Mouse (Mus musculus) layer of hippocampus, adult 2 months (tissue): Measurements from ENCODE around the gene Cacnb4. TPM values are rescaled to one million over a fixed set of nuclear protein-coding genes. Genes with fewer than 3 reads are reported as not detected.
A peak's percentile ranks its signal among the peaks of the same experiment; 100 is the strongest.

Source experiments
- DNase-seq, 2 experiments: peaks; one replicate each; pipeline ENCODE4 v3.0.0; 2022; ENCODE audit warnings: low spot score in 2 of 2
- H3K27ac ChIP-seq: fragments of 200-600 bp; 2 replicates; pipeline ENCODE4 v1.8.1; 2022
- H3K4me3 ChIP-seq: fragments of 200-600 bp; 2 replicates; pipeline ENCODE4 v1.8.1; 2022; ENCODE audit warnings: mild to moderate bottlenecking
- CTCF ChIP-seq: fragments of 200-600 bp; conservative IDR thresholded peaks from 2 replicates; pipeline ENCODE4 v1.8.1; 2022; ENCODE audit warnings: antibody characterized with exemption, mild to moderate bottlenecking, moderate library complexity
- total RNA-seq, 2 experiments: library from RNA; stranded (reverse); gene quantifications; 2 replicates each; pipeline ENCODE4 v1.2.3; 2021

Gene Cacnb4
- total RNA-seq, 2 experiments from 2014 or later, result 69.7 to 81.2 TPM

DNA sequence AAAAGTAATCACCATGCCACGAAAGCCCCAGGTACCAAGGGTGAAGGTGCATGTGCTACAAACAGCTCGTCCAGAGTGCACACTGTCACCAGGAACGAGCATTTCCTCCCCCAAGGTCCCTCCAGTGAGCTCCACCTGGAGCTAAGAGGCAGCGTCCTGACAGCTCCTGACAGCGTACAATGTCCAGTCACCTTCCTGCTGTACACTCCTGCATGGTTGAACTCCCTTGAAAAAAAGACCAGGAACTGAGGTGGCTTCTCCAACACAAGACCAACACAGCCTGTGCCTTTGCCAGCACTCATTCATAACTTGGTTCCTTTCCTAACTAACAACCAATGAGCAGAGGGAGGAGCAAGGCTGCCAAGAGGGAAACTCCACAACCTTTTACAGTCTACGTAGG is 255.4 kb downstream of the Cacnb4 start:
- TF ChIP-seq CTCF, result no peak
- Histone ChIP-seq H3K27ac (no peak overlapping the region), H3K4me3 (no peak overlapping the region)
- DNase-seq, result no peak

DNA sequence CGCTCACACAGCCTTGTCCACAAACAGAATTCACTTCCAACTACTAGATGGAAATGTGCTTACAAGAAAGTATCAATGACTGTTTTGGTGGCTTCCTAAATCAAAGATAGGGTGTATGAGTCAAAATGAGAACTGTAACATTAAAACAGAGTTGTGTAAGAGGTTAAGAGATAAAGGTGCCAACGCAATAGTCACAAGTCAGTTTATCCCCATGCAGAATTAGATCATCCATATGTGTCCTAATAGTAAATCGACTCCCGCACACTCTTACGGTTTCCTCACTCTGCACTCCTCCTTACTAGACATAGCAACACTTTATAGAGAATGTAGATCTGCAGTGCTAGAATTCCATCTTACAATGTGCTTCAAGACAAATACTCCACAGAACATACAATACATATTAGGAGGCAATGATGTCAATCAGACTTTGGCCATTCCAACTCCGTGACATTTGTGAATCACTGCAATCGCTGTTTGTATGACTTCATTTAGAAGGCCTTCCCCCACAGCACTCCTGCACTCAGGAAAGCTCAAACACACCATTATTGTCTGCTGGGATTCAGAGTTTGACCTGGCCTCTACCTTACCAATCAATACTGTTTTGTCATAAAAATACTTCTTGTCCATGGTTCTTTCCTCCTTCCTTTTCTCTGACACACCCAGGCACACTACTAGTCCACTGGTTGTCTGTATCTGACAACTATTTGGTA is 256.5 kb downstream of the Cacnb4 start:
- DNase-seq, result no peak
- no peak for TF ChIP-seq CTCF
- Histone ChIP-seq H3K27ac (no peak overlapping the region), H3K4me3 (no peak overlapping the region)

DNA sequence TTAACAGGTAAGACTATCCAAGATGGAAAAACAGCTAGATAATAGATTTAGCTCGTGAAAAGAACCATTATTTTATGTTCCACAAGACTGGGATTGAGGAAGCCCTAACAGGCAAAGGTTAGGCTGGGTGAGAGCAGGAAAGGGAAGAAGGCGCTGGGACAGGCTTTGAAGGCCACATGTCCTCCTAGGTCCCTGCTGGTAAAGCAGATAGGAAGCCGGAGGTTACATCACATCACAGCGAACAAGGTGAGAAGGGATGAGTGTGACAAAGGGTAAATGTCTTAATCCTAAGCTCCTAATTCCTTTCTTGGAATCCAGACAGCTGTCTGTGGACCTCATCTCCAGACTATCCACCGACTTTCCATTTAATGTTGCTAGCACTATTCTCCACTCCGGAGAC is 257.3 kb downstream of the Cacnb4 start:
- no peak overlapping the region for H3K27ac ChIP-seq
- no peak overlapping the region for H3K4me3 ChIP-seq
- TF ChIP-seq CTCF, result no peak
- no peak for DNase-seq

DNA sequence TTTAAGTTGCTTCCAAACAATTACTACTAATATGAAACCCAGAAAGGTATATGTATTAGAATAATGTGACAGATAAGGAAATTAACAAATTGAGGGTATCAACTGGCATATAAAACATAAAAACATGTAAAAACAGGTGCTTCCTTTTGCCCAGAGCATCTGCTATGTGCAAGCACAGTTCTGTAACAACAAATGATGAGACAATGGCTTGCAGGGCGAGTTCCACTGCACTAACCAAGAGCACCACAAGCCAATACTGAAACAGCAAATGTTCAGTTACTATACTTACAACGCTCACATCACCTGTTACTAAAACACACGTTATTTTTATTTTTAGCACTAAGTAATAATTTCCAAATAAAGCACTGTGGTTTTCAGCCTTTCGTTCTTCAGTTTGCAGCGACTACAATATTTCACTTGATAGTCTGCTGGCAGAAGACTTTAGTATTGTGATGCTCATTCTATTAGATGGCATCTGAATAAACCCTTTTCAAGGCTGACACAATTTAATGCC is 264.1 kb downstream of the Cacnb4 start:
- no peak overlapping the region for H3K27ac ChIP-seq
- TF ChIP-seq CTCF, result no peak
- DNase-seq, result no peak
- no peak overlapping the region for H3K4me3 ChIP-seq

DNA sequence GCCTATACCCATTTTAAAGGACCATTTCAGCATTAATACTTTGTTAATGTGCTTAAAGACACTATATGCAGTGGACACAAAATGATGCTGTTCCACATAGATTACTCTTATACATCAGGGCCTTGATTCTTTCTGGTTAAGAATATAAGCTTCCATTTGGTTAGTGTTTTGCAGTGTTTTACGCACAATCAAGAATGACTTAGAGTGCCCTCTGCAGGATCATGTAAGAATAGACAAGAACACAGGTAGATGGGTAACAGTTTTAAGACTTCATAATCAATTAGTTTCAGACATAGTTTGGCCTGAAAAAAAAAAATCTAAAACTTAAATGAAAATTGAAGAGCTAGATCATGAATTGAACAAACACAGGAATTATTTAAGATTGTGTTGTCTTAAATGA is 270.2 kb downstream of the Cacnb4 start:
- peak; percentile 82 for TF ChIP-seq CTCF
- H3K27ac ChIP-seq, result no peak overlapping the region
- no peak for DNase-seq
- H3K4me3 ChIP-seq, result no peak overlapping the region

DNA sequence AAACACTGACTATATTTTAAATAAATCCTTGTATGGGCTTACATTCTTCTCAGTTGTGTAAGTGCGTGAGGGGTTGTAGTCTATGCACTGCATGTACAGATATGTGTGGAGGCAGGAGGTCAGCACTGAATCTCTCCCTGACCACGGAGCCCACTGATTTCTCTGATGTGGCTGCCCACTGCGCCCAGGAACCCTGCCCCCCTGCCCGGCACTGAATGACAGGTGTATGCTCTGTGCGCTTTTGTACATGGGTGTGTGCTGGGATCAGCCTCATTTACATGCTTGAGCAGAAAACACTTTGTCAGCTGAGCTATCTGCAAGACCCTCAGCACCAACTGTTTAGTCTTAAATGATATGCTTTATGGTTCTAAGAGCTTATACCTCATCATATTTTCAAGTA is 271.4 kb downstream of the Cacnb4 start:
- H3K27ac ChIP-seq, result no peak overlapping the region
- no peak for DNase-seq
- H3K4me3 ChIP-seq, result no peak overlapping the region
- no peak for TF ChIP-seq CTCF

DNA sequence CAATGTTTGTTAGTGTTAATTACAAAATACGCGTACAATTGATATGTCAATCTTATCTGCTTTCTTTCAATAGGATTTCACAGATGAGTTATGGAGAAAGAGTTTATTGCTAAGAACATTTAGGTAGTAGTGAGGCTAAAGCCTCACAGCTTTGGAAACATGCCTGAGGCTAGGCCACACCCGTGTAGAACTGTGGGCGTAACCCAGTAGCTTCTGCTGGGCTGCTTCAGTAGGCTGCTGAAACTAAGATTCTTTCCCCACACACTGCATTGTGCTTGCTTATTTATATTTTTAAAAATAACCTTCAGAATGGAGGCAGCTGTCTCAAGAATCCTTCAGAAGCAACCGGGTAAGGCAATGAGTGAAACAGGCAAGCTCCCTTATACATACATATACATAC is 282.1 kb downstream of the Cacnb4 start:
- no peak overlapping the region for H3K4me3 ChIP-seq
- H3K27ac ChIP-seq, result no peak overlapping the region
- no peak for TF ChIP-seq CTCF
- no peak for DNase-seq

DNA sequence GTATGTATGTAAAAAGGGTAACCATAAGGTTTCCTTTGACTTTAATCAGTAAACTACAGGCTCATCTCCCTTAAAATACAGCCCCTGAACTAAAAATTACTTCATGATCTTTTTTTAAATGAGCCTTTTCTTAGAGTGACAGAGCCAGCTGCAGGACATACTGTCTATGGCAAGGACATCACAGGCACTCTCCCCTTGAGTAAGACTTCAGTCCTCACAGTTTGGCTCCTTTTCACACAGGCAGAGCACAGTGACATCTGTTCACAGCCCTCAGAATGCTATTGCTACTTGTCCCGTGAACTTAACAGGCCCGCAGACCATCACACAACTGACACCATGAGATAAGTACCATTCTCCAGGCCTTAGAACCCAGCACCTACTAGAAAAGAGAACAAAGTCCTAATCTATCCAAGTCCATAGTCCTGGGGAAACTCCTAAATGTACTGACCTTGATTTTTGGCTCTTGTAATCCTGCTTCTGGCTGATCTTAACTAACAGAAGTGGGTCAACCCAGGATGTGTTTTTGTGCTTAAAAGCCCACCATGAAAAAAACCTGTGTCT is 286.1 kb downstream of the Cacnb4 start:
- Histone ChIP-seq H3K4me3 (no peak overlapping the region), H3K27ac (no peak overlapping the region)
- DNase-seq, result no peak
- no peak for TF ChIP-seq CTCF

DNA sequence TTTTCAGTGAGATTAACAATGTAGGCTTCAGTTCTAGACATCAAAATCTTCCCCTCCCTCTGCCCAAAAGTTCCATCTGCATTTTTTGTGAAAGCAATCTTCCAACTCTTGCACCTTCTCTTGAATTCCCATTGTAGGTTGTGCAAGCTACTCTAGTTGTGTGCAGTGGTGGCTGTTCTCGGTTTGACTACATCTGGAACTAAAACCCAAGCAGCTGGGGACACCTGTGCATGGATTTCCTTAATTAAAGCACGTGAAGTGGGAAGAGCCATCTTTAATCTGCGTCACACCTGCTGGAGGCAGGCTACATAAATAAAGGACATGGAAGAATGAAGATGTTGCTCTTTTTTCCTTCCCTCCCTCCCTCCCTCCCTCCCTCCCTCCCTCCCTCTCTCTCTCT is 286.7 kb downstream of the Cacnb4 start:
- Histone ChIP-seq H3K27ac (no peak overlapping the region), H3K4me3 (no peak overlapping the region)
- no peak for DNase-seq
- no peak for TF ChIP-seq CTCF

DNA sequence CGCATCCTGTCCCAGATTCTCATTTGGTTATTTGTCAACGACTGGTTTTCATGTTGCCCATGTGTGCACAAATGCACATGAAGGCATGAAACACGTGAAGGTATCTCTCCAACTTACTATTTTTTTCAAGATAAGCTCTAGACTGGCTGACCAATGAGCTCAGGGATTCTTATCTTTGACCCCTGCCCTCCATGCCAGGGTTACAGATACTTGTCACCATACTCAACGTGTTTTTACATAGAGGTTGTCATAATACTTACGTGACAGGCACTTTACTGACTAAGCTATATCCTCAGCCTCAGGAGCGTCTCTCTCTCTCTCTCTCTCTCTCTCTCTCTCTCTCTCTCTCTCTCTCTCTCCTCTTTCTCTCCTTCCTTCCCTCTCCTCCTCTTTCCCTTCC is 290.2 kb downstream of the Cacnb4 start:
- no peak for TF ChIP-seq CTCF
- Histone ChIP-seq H3K27ac (no peak overlapping the region), H3K4me3 (no peak overlapping the region)

DNA sequence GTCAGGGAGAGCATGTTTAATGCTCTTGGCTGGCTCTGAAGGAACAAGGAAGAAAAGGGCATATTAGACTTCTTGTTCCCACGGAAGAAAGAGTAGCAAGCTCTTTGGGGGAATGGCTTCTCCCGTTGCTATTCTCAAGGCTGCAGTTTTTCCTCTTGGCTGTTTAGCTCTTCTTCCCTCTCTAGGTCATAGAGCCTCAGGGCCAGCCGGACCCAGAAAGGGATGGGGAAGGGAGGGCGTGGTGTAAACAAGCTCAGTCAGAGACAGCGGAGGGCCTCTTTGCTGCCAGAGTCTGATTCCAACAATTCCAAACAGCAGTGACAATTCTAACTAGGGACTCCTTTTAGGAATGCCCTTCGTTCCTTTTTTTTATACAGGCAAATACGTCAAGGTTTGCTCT is 290.6 kb downstream of the Cacnb4 start:
- Histone ChIP-seq H3K27ac (no peak overlapping the region), H3K4me3 (no peak overlapping the region)
- DNase-seq, result no peak
- no peak for TF ChIP-seq CTCF

More for the DNA sequence above, 290.2 kb downstream of the Cacnb4 start:
- no peak for DNase-seq

DNA sequence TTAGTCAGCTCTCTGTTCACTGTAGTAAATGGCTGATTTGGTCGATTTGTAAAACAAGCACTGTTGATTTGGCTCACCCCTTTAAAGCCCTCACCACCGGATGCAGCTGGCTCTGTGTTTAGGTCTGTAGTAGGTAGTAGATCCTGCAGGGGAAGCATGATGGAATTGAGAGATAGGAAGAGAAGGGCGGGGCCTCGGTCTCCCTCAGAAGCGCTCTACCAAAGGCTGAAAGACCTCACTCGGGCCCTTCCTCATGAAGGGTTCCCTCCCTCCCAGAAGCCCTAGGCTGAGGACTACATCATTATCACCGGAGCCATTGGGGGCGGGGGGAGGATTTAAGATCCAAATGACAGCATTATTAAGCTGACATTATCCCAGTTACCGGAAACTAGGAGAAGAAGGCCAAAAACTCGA is 297.8 kb downstream of the Cacnb4 start:
- H3K4me3 ChIP-seq, result no peak overlapping the region
- DNase-seq, result no peak
- no peak for TF ChIP-seq CTCF
- H3K27ac ChIP-seq, result no peak overlapping the region

DNA sequence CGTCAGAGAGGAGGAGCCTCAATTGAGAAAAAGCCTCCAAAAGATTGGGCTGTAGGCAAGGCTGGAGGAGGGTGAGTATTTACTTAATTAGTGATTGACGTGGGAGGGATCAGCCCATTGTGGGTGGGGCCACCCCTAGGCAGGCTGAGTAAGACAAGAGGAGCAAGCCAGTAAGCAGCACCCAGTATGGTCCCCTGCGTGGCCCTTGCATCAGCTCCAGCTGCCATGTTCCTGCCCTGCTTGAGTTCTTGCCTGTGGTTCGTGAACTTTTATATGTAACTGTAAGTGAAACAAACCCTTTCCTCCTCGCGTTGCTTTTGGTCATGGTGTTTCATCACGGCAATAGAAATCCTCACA is 298.2 kb downstream of the Cacnb4 start, which contains the start of gene Neb:
Gene Neb (minus strand): TSS at position 27 of the 357 bp plus-strand sequence.
- no peak for DNase-seq
- no peak within 1 kb of the TSS; the same call in 1 of the 2 replicates for H3K4me3 ChIP-seq
- no peak for TF ChIP-seq CTCF
- H3K27ac ChIP-seq, result no peak within 1 kb of the TSS

Other genes with a start within 250 kb of the Cacnb4 start
- 10 to 100 TPM; 24.1 to 26.0 TPM for gene Stam2, start 65.5 kb upstream of the Cacnb4 start, total RNA-seq
- 10 to 100 TPM; 42.4 to 44.0 TPM for gene Fmnl2, start 181.0 kb upstream of the Cacnb4 start, total RNA-seq